Mouse (Mus musculus) frontal cortex, postnatal 25 days (tissue): ENCODE measurements at regions not wholly inside any gene's neighbourhood (a gene's known extent, or its start where the extent isn't known, plus 50 kb on each side); places are given as distances from the start of the nearest gene placed in this dataset.
A peak's percentile ranks its signal among the peaks of the same experiment; 100 is the strongest.

ENCODE experiments used
- DNase-seq, 2 experiments: peaks; one replicate each; pipeline ENCODE4 v3.0.0; 2022; ENCODE audit warnings: low spot score in 2 of 2

- no peak for DNase-seq
These were observed 422.2 kb downstream of the Gm21833 start for GRCm38 (mm10) chr16:83250346-83250745.

DNA sequence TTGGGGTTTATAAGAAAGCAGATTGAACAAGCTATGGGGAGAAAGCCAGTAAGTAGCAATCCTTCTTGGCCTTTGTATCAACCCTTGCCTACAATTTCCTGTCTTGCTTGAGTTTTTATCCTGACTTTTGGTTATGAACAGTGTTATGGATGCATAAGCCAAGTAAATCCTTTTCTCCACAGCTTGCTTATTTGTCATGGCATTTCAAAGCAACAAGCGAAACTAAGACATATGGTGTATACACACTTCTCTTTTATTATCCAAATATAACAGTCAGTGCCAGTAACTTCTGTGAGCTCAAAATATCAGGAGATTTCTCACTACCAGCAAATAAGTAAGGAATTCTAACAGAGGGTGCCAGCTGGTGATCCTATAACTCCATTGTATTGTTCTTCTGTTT is 426.0 kb downstream of the Gm21833 start:
- no peak for DNase-seq

GRCm38 (mm10) chr16:83271869-83272268 is 443.7 kb downstream of the Gm21833 start:
- no peak for DNase-seq

- DNase-seq = no peak
These were observed 488.1 kb downstream of the Gm21833 start for GRCm38 (mm10) chr16:83316314-83316713.

DNA sequence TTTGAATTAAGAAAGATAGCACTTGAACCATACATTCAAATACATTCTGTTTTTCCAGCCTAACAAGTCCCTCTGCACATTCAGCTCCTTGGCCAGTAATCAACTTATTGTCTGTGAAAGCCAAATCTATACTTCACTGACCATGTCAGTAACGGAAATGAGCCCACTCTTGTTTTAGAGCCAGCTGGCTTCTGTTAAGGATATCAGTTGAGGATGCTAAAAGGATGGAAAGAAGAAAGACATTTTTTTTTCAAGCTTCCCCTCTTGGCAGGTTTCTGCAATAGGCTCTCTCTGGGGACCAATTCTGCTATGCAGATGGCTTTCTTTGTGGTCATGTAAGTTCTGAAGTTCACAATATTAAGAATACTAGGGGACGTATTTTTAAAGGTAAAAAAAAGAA is 498.6 kb downstream of the Gm21833 start:
- DNase-seq = no peak

DNA sequence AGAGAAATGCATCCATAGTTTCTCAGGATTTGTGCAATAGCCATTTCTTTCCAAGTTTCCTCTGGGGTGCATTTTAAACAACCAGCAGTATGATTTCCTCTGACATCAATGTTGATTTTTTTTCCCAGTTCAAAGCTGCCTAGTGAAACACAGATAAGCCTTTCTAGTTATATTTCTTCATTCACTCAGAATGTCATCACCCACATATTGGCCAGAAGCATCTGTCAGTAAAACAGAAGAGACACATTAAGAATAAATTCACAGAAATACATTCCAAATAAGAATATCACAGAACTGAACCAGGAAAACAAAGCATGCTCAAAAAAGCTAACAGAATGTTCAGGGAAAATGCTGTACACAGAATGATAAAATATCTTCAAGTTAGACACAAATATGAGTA is 522.9 kb downstream of the Gm21833 start:
- no peak for DNase-seq

- no peak for DNase-seq
These were observed 566.4 kb downstream of the Gm21833 start for GRCm38 (mm10) chr16:83394581-83394980.

GRCm38 (mm10) chr16:83420676-83421075 is 592.5 kb downstream of the Gm21833 start:
- peak; percentile 4 to 26 for DNase-seq

GRCm38 (mm10) chr16:83423096-83423495 is 594.9 kb downstream of the Gm21833 start:
- no peak for DNase-seq
